Mouse (Mus musculus) kidney, postnatal 0 days (tissue): ENCODE data around the gene Chst2. TPM values are rescaled to one million over a fixed set of nuclear protein-coding genes. Genes with fewer than 3 reads are reported as not detected.

Source experiments
- ATAC-seq: fragments of 200-750 bp; cut with Nextera tagmentation; replicated peaks from 2 replicates; pipeline ENCODE4 v1.8.0; 2017; ENCODE audit warnings: low read depth, moderate number of reproducible peaks, moderate TSS enrichment, moderate library complexity; ENCODE audit not compliant: low FRiP score
- DNase-seq: peaks from one replicate; pipeline ENCODE4 v3.0.0-alpha.2; 2016; ENCODE audit warnings: low spot score
- H3K27ac ChIP-seq: fragments of 300-500 bp; sonication (generic); 2 replicates; pipeline ENCODE4 v1.5.1; 2014; ENCODE audit warnings: mild to moderate bottlenecking
- H3K27me3 ChIP-seq: fragments of 300-500 bp; sonication (generic); 2 replicates; pipeline ENCODE4 v1.6.1; 2014; ENCODE audit warnings: low read length, mixed read lengths; ENCODE audit not compliant: insufficient read depth
- H3K36me3 ChIP-seq: fragments of 300-500 bp; sonication (generic); 2 replicates; pipeline ENCODE4 v1.6.1; 2014; ENCODE audit warnings: low read length, mixed read lengths; ENCODE audit not compliant: insufficient read depth
- H3K4me1 ChIP-seq: fragments of 300-500 bp; sonication (generic); replicated peaks from 2 replicates; pipeline ENCODE4 v1.6.1; 2014; ENCODE audit warnings: antibody characterized with exemption, low read length, mixed read lengths; ENCODE audit not compliant: insufficient read depth
- H3K4me2 ChIP-seq: fragments of 300-500 bp; sonication (generic); 2 replicates; pipeline ENCODE4 v1.6.1; 2014; ENCODE audit warnings: mild to moderate bottlenecking, low read length, moderate library complexity, mixed read lengths
- H3K4me3 ChIP-seq: fragments of 300-500 bp; sonication (generic); replicated peaks from 2 replicates; pipeline ENCODE4 v1.5.1; 2014; ENCODE audit warnings: low read depth, low read length
- H3K9ac ChIP-seq: fragments of 300-500 bp; sonication (generic); 2 replicates; pipeline ENCODE4 v1.6.1; 2014; ENCODE audit warnings: low read depth, low read length
- H3K9me3 ChIP-seq: fragments of 300-500 bp; sonication (generic); replicated peaks from 2 replicates; pipeline ENCODE4 v1.6.1; 2016; ENCODE audit warnings: low read length, inconsistent platforms, mixed read lengths
- CTCF ChIP-seq: IDR thresholded peaks from 2 replicates; pipeline ENCODE4 v1.5.1; 2016; ENCODE audit warnings: antibody characterized with exemption, low read depth, mild to moderate bottlenecking, moderate library complexity
- whole genome bisulfite sequencing: fragments of 180-500 bp; shearing (Covaris S2); extraction: QIAGEN DNeasy Blood & Tissue Kit; methylation state at CpG from one replicate; pipeline ENCODE4 v1.1.7; 2014; 5-methylcytosine and 5-hydroxymethylcytosine counted together
- polyA plus RNA-seq: library from polyadenylated mRNA; unstranded; fragments of >200 nt; fragmentation: Nextera tagmentation; extraction: Ambion mirVana; gene quantifications from 2 replicates; pipeline ENCODE4 v1.2.1, GENCODE M21; 2015

The Chst2 gene
- polyA plus RNA-seq, 1 experiment from 2014 or later, result 4.8 TPM

DNA sequence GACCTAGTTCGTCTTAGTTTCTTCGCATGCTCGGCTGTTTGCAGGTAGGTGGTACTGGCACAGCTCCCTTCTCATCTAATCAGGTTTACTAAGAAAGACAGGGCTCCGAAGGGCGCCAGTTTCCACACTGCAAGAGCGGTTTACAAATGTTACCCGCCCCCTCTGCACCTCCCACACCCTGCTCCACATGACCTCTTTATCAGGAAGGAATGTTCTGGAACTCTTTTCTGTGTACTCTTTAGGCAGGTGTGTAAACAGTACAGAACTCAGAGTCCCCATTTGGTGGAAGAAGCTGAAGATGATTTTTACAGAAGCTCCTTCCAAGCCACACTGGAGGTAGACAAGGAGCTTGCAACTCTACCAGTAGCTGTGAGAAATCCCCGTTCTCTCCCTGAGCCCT lies 31.2 kb downstream of the Chst2 start:
- TF ChIP-seq CTCF, result no peak
- DNase-seq, result no peak
- Histone ChIP-seq H3K4me3 (no peak overlapping the region), H3K27me3 (no peaks in the 10 kb centered on the region), H3K4me2 (no peak overlapping the region), H3K9me3 (no peaks in the 10 kb centered on the region), H3K4me1 (no peaks in the 10 kb centered on the region), H3K9ac (no peak overlapping the region), H3K36me3 (no peaks in the 10 kb centered on the region), H3K27ac (no peak overlapping the region)
- no peak for ATAC-seq
- 72% methylated on average over 8 of the region's 8 CpGs for WGBS

GRCm38 (mm10) chr9:95373741-95374140 lies 32.8 kb downstream of the Chst2 start:
- Histone ChIP-seq H3K36me3 (no peaks in the 10 kb centered on the region), H3K9ac (no peak overlapping the region), H3K27ac (no peak overlapping the region), H3K27me3 (no peaks in the 10 kb centered on the region), H3K4me3 (no peak overlapping the region), H3K9me3 (no peaks in the 10 kb centered on the region), H3K4me2 (no peak overlapping the region), H3K4me1 (no peaks in the 10 kb centered on the region)
- 93% methylated on average over 1 of the region's 1 CpGs for WGBS
- ATAC-seq, result no peak
- TF ChIP-seq CTCF, result no peak
- no peak for DNase-seq

DNA sequence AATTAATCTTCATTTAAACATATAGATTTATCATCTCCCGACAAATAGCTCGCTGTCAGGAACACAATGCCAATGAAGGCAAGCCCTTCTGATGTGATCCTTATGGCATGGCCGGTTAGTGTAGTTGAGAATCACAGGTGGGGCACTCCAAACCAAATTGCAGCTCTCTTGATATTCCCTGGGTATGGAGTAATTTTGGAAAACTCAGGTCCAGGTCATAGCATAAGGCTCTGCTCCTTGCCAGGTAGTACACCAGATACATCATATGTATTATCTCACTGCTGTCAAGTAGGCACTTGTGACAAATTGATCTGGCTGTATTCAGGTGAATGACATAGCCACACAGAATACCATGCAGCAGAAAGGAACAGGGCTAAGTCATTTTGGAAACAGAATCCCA lies 40.6 kb downstream of the Chst2 start:
- H3K4me2 ChIP-seq, result no peak overlapping the region
- H3K9ac ChIP-seq, result no peak overlapping the region
- no peaks in the 10 kb centered on the region for H3K27me3 ChIP-seq
- no peaks in the 10 kb centered on the region for H3K4me1 ChIP-seq
- WGBS, result 85% methylated on average over 3 of the region's 3 CpGs
- H3K36me3 ChIP-seq, result no peaks in the 10 kb centered on the region
- TF ChIP-seq CTCF, result no peak
- H3K4me3 ChIP-seq, result no peak overlapping the region
- no peak overlapping the region for H3K27ac ChIP-seq
- no peaks in the 10 kb centered on the region for H3K9me3 ChIP-seq
- DNase-seq (no peak), ATAC-seq (no peak)

- H3K27ac ChIP-seq, result no peak overlapping the region
- H3K27me3 ChIP-seq, result no peaks in the 10 kb centered on the region
- TF ChIP-seq CTCF, result no peak
- no peaks in the 10 kb centered on the region for H3K4me1 ChIP-seq
- no peaks in the 10 kb centered on the region for H3K36me3 ChIP-seq
- no peak overlapping the region for H3K4me2 ChIP-seq
- ATAC-seq (no peak), DNase-seq (peak; percentile 4)
- H3K4me3 ChIP-seq, result no peak overlapping the region
- H3K9ac ChIP-seq, result no peak overlapping the region
- 76% methylated on average over 5 of the region's 5 CpGs for WGBS
- H3K9me3 ChIP-seq, result no peaks in the 10 kb centered on the region
Observed at GRCm38 (mm10) chr9:95353829-95354391, 52.6 kb downstream of the Chst2 start.

- Histone ChIP-seq H3K4me3 (no peak overlapping the region), H3K4me1 (no peaks in the 10 kb centered on the region), H3K36me3 (no peaks in the 10 kb centered on the region), H3K9ac (no peak overlapping the region), H3K27ac (no peak overlapping the region), H3K9me3 (no peaks in the 10 kb centered on the region), H3K27me3 (no peaks in the 10 kb centered on the region), H3K4me2 (no peak overlapping the region)
- DNase-seq, result no peak
- no peak for ATAC-seq
- TF ChIP-seq CTCF, result no peak
- WGBS, result 57% methylated on average over 2 of the region's 2 CpGs
Observed at GRCm38 (mm10) chr9:95351968-95352367, 54.6 kb downstream of the Chst2 start.

DNA sequence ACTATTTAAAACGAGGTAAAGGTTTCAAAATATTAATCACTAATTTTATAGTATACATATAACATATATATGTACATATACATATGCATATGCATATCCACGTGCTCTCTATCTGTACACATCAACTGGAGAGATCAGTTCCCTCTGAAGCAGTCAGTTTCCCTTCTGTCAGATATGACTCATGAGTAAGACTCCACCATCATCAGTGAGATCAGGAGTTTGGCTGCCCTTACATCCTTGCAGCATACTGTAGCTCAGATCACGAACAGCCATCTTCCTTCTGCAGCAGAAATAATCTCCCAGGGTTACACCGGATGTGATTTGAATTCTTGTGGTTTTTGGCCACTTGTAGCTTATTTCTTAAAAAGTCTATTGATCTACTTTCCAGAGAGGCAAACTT lies 56.0 kb downstream of the Chst2 start:
- TF ChIP-seq CTCF, result no peak
- no peak overlapping the region for H3K9ac ChIP-seq
- H3K4me1 ChIP-seq, result no peaks in the 10 kb centered on the region
- H3K9me3 ChIP-seq, result no peaks in the 10 kb centered on the region
- no peaks in the 10 kb centered on the region for H3K36me3 ChIP-seq
- H3K27me3 ChIP-seq, result no peaks in the 10 kb centered on the region
- WGBS, result 72% methylated on average over 4 of the region's 4 CpGs
- no peak overlapping the region for H3K27ac ChIP-seq
- ATAC-seq (no peak), DNase-seq (no peak)
- no peak overlapping the region for H3K4me2 ChIP-seq
- no peak overlapping the region for H3K4me3 ChIP-seq

Other genes with a start within 250 kb of the Chst2 start
- 138 and 139 TPM in 2 replicates for gene U2surp, start 105.3 kb upstream of the Chst2 start, polyA plus RNA-seq
- 2.8 TPM in 2 replicates for gene Paqr9, start 152.9 kb upstream of the Chst2 start, polyA plus RNA-seq
- gene Pcolce2, start 230.9 kb upstream of the Chst2 start, polyA plus RNA-seq, result 0.88 and 1.5 TPM in 2 replicates